Mouse (Mus musculus): ENCODE results near the gene Brsk2. TPM values are rescaled to one million over a fixed set of nuclear protein-coding genes. Genes with fewer than 3 reads are reported as not detected.

Gene Brsk2
- polyA plus RNA-seq (2014; fragmentation: Illumina TruSeq; extraction: RNeasy Lipid Tissue Mini Kit (QIAGEN cat#74804); ENCODE audit: low read depth, low replicate concordance), result not detected

GRCm38 (mm10) chr7:141948906-141949798, at the start of gene Brsk2:
TSS of gene Brsk2 (plus strand) at chr7:141949751.

DNA sequence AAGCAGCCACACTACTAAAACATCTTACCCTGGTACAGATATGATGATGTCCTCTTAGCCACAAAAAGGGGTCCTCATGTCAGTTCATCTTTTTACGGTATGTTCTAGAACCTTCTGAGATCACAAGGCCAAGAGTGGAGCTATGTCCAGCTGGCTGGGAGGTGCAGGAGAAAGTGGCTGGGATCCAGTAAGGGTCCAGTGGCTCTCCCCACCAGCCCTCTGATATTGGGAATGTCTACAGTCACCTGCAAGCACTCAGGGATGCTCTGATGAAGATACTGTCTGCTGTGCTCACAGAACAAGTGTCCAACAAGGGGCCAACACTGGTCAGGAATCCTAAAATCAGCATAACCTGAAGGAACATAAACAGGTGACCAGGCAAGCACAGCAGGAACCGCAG, 31.1 kb upstream of the Brsk2 start, which contains the start of gene Tollip:
Gene Tollip (minus strand): TSS at position 101 of the 400 bp plus-strand sequence.

Other genes starting within 250 kb of the Brsk2 start
- not detected for gene Muc5ac, start 160.8 kb upstream of the Brsk2 start, polyA plus RNA-seq (2014; fragmentation: Illumina TruSeq; extraction: RNeasy Lipid Tissue Mini Kit (QIAGEN cat#74804); ENCODE audit: low read depth, low replicate concordance)
- gene Muc5b, start 110.7 kb upstream of the Brsk2 start, polyA plus RNA-seq (2014; fragmentation: Illumina TruSeq; extraction: RNeasy Lipid Tissue Mini Kit (QIAGEN cat#74804); ENCODE audit: low read depth, low replicate concordance), result not detected
- 47.6 TPM for gene Tollip, start 31.2 kb upstream of the Brsk2 start, polyA plus RNA-seq (2014; fragmentation: Illumina TruSeq; extraction: RNeasy Lipid Tissue Mini Kit (QIAGEN cat#74804); ENCODE audit: low read depth, low replicate concordance)
- 10.8 TPM for gene Mob2, start 111.3 kb downstream of the Brsk2 start, polyA plus RNA-seq (2014; fragmentation: Illumina TruSeq; extraction: RNeasy Lipid Tissue Mini Kit (QIAGEN cat#74804); ENCODE audit: low read depth, low replicate concordance)
- 0.28 TPM for gene Dusp8, start 146.1 kb downstream of the Brsk2 start, polyA plus RNA-seq (2014; fragmentation: Illumina TruSeq; extraction: RNeasy Lipid Tissue Mini Kit (QIAGEN cat#74804); ENCODE audit: low read depth, low replicate concordance)
- gene Gm45618, start 171.0 kb downstream of the Brsk2 start, polyA plus RNA-seq (2014; fragmentation: Illumina TruSeq; extraction: RNeasy Lipid Tissue Mini Kit (QIAGEN cat#74804); ENCODE audit: low read depth, low replicate concordance), result not detected
- not detected for gene Gm39115, start 186.3 kb downstream of the Brsk2 start, polyA plus RNA-seq (2014; fragmentation: Illumina TruSeq; extraction: RNeasy Lipid Tissue Mini Kit (QIAGEN cat#74804); ENCODE audit: low read depth, low replicate concordance)
- gene Gm45337, start 194.9 kb downstream of the Brsk2 start, polyA plus RNA-seq (2014; fragmentation: Illumina TruSeq; extraction: RNeasy Lipid Tissue Mini Kit (QIAGEN cat#74804); ENCODE audit: low read depth, low replicate concordance), result not detected
- not detected for gene Gm29735, start 207.4 kb downstream of the Brsk2 start, polyA plus RNA-seq (2014; fragmentation: Illumina TruSeq; extraction: RNeasy Lipid Tissue Mini Kit (QIAGEN cat#74804); ENCODE audit: low read depth, low replicate concordance)
- not detected for gene Gm4553, start 216.0 kb downstream of the Brsk2 start, polyA plus RNA-seq (2014; fragmentation: Illumina TruSeq; extraction: RNeasy Lipid Tissue Mini Kit (QIAGEN cat#74804); ENCODE audit: low read depth, low replicate concordance)
- gene Krtap5-2, start 226.3 kb downstream of the Brsk2 start, polyA plus RNA-seq (2014; fragmentation: Illumina TruSeq; extraction: RNeasy Lipid Tissue Mini Kit (QIAGEN cat#74804); ENCODE audit: low read depth, low replicate concordance), result not detected
- not detected for gene Gm10153, start 240.6 kb downstream of the Brsk2 start, polyA plus RNA-seq (2014; fragmentation: Illumina TruSeq; extraction: RNeasy Lipid Tissue Mini Kit (QIAGEN cat#74804); ENCODE audit: low read depth, low replicate concordance)

Data from kidney, adult 10 weeks (tissue).